Mouse (Mus musculus) ES-Bruce4 (cell line): ENCODE results near the gene Glyat.

Experiments used
- CTCF ChIP-seq: IDR thresholded peaks from one replicate; pipeline ENCODE4 v1.8.1; 2011; ENCODE audit warnings: low read depth, low read length
- EP300 ChIP-seq: IDR thresholded peaks from 2 replicates; pipeline ENCODE4 v1.6.1; 2011; ENCODE audit warnings: low read depth, low read length; ENCODE audit not compliant: insufficient read depth
- POLR2A ChIP-seq: IDR thresholded peaks from one replicate; pipeline ENCODE4 v1.8.1; 2011; ENCODE audit warnings: low read length; ENCODE audit not compliant: insufficient read depth

DNA sequence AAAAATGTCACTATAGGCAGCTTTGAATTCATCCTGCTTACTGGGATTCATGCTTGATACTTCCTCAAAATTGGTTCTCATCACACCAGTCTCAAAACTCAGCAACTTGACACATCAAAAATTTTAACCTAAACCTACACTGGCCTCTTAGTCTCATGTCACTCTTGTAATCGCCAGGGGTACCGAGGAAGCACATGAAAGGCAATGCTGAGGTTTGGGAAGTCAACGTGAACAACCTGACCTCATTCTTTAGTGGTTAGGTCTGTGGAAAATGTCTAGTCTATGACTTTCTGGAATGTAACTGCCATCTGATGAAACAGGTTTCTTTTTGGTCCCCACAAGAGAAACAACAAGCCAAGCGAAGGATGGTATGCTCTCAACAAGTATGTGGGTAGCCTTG lies 1.9 kb downstream of the Glyat start:
- TF ChIP-seq EP300 (no peak), CTCF (no peak), POLR2A (no peak)
